Mouse (Mus musculus): Measurements from ENCODE around the gene Nck1. TPM values are rescaled to one million over a fixed set of nuclear protein-coding genes. Genes with fewer than 3 reads are reported as not detected.
A peak's percentile ranks its signal among the peaks of the same experiment; 100 is the strongest.

The Nck1 gene
- polyA plus RNA-seq (2012; fragmentation: generic; extraction: Trizol): 17.1 TPM

- Histone ChIP-seq H3K27me3 (ENCODE audit: control insufficient read depth, insufficient read depth, insufficient read length) (no peaks in the 10 kb centered on the region), H3K36me3 (ENCODE audit: control insufficient read depth, insufficient read depth) (no peaks in the 10 kb centered on the region), H3K4me3 (peak within 1 kb of the TSS; percentile 78)
These were observed at the start of gene Nck1 for GRCm38 (mm10) chr9:100545715-100546593. Nck1 (minus strand) TSS chr9:100546134.

DNA sequence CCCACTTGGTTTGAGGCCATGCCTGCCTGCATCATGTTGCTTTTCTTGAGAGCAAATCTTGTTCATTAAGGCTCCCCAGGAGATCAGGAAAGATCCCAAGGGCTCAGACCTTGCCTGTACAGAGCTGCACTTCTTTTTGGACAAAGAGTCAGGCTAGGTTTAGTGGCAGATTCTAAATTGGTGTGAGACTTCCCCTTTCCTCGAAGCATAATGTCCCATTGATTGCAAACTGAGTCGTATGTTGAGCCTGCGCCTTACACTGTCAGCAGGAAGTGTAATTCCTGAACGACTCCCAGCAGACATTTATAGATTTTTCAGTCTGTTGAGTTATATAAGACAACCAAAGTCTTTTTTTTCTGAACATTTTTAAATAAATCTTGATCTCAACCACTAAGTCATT lies 44.5 kb upstream of the Nck1 start:
- Histone ChIP-seq H3K4me3 (no peak overlapping the region), H3K36me3 (ENCODE audit: control insufficient read depth, insufficient read depth) (no peaks in the 10 kb centered on the region), H3K4me2 (ENCODE audit: low read depth) (no peak overlapping the region), H3ac (ENCODE audit: control insufficient read depth, insufficient read length) (no peak overlapping the region), H3K79me2 (ENCODE audit: control insufficient read depth, insufficient read depth) (no peaks in the 10 kb centered on the region), H3K27me3 (ENCODE audit: control insufficient read depth, insufficient read depth, insufficient read length) (no peaks in the 10 kb centered on the region)
- TF ChIP-seq MYOD1 (IDR thresholded peaks at IDR 0.05; ENCODE audit: control insufficient read depth in 1 of 3, insufficient read length in 2 of 3, low read depth in 2 of 3): no peak
- no peak for TF ChIP-seq POLR2A (IDR thresholded peaks at IDR 0.05; ENCODE audit: insufficient read length, low read depth)
- no peak for TF ChIP-seq SRF (IDR thresholded peaks at IDR 0.05; ENCODE audit: control insufficient read depth, insufficient read length, low read depth)
- no peak for TF ChIP-seq TCF12 (IDR thresholded peaks at IDR 0.05; ENCODE audit: insufficient read depth, poor library complexity, severe bottlenecking)
- no peak for TF ChIP-seq E2F4 (IDR thresholded peaks at IDR 0.05; ENCODE audit: insufficient read depth)
- no peak for TF ChIP-seq POLR2AphosphoS2 (IDR thresholded peaks at IDR 0.05; ENCODE audit: insufficient read length, low read depth)
- no peak for TF ChIP-seq REST (IDR thresholded peaks at IDR 0.05; ENCODE audit: insufficient read depth, insufficient read length)

More at GRCm38 (mm10) chr9:100545715-100546593, at the start of gene Nck1:
- no peak for TF ChIP-seq E2F4 (IDR thresholded peaks at IDR 0.05; ENCODE audit: insufficient read depth)
- TF ChIP-seq MAX (IDR thresholded peaks at IDR 0.05; ENCODE audit: low read depth): no peak
- TF ChIP-seq TCF12 (IDR thresholded peaks at IDR 0.05; ENCODE audit: insufficient read depth, poor library complexity, severe bottlenecking): no peak
- no peak for TF ChIP-seq MYOD1 (IDR thresholded peaks at IDR 0.05; ENCODE audit: control insufficient read depth in 1 of 3, insufficient read length in 2 of 3, low read depth in 2 of 3)
- no peak for TF ChIP-seq SRF (IDR thresholded peaks at IDR 0.05; ENCODE audit: control insufficient read depth, insufficient read length, low read depth)
- TF ChIP-seq POLR2A (IDR thresholded peaks at IDR 0.05; ENCODE audit: insufficient read length, low read depth): peak; percentile 96
- peak; percentile 24 for TF ChIP-seq REST (IDR thresholded peaks at IDR 0.05; ENCODE audit: insufficient read depth, insufficient read length)
- no peak for TF ChIP-seq CEBPB (IDR thresholded peaks at IDR 0.05; ENCODE audit: insufficient read depth, poor library complexity, severe bottlenecking)
- no peak for TF ChIP-seq USF1 (IDR thresholded peaks at IDR 0.05; ENCODE audit: low read depth)
- TF ChIP-seq POLR2AphosphoS2 (IDR thresholded peaks at IDR 0.05; ENCODE audit: insufficient read length, low read depth): peak; percentile 92
- TF ChIP-seq TCF3 (IDR thresholded peaks at IDR 0.05; ENCODE audit: insufficient read length, low read depth): no peak
- TF ChIP-seq MYOG (IDR thresholded peaks at IDR 0.05; ENCODE audit: control insufficient read depth in 1 of 3, insufficient read depth in 1 of 3, insufficient read length in 2 of 3, low read depth in 2 of 3): peak in 1 of 3 experiments; percentile 31
- Histone ChIP-seq H3K79me2 (ENCODE audit: control insufficient read depth, insufficient read depth) (peaks cover 45% of the 10 kb centered on the region), H3K4me2 (ENCODE audit: low read depth) (peak within 1 kb of the TSS; percentile 96), H3ac (ENCODE audit: control insufficient read depth, insufficient read length) (peak within 1 kb of the TSS; percentile 90)

- TF ChIP-seq CEBPB (IDR thresholded peaks at IDR 0.05; ENCODE audit: insufficient read depth, poor library complexity, severe bottlenecking) (no peak), SRF (IDR thresholded peaks at IDR 0.05; ENCODE audit: control insufficient read depth, insufficient read length, low read depth) (no peak), POLR2AphosphoS2 (IDR thresholded peaks at IDR 0.05; ENCODE audit: insufficient read length, low read depth) (no peak), MAX (IDR thresholded peaks at IDR 0.05; ENCODE audit: low read depth) (no peak), POLR2A (IDR thresholded peaks at IDR 0.05; ENCODE audit: insufficient read length, low read depth) (no peak), USF1 (IDR thresholded peaks at IDR 0.05; ENCODE audit: low read depth) (no peak), MYOD1 (IDR thresholded peaks at IDR 0.05; ENCODE audit: control insufficient read depth in 1 of 3, insufficient read length in 2 of 3, low read depth in 2 of 3) (no peak), E2F4 (IDR thresholded peaks at IDR 0.05; ENCODE audit: insufficient read depth) (no peak), MYOG (IDR thresholded peaks at IDR 0.05; ENCODE audit: control insufficient read depth in 1 of 3, insufficient read depth in 1 of 3, insufficient read length in 2 of 3, low read depth in 2 of 3) (no peak), REST (IDR thresholded peaks at IDR 0.05; ENCODE audit: insufficient read depth, insufficient read length) (no peak), TCF12 (IDR thresholded peaks at IDR 0.05; ENCODE audit: insufficient read depth, poor library complexity, severe bottlenecking) (no peak)
- no peak overlapping the region for H3ac ChIP-seq (ENCODE audit: control insufficient read depth, insufficient read length)
- no peaks in the 10 kb centered on the region for H3K27me3 ChIP-seq (ENCODE audit: control insufficient read depth, insufficient read depth, insufficient read length)
- no peak overlapping the region for H3K4me3 ChIP-seq
- no peak overlapping the region for H3K4me2 ChIP-seq (ENCODE audit: low read depth)
- no peaks in the 10 kb centered on the region for H3K79me2 ChIP-seq (ENCODE audit: control insufficient read depth, insufficient read depth)
- H3K36me3 ChIP-seq (ENCODE audit: control insufficient read depth, insufficient read depth): no peaks in the 10 kb centered on the region
These were observed 38.1 kb upstream of the Nck1 start for GRCm38 (mm10) chr9:100584031-100584430.

- Histone ChIP-seq H3K27me3 (ENCODE audit: control insufficient read depth, insufficient read depth, insufficient read length) (no peaks in the 10 kb centered on the region), H3K4me2 (ENCODE audit: low read depth) (peak overlapping the region; percentile 38), H3ac (ENCODE audit: control insufficient read depth, insufficient read length) (no peak overlapping the region), H3K79me2 (ENCODE audit: control insufficient read depth, insufficient read depth) (no peaks in the 10 kb centered on the region), H3K4me3 (no peak overlapping the region), H3K36me3 (ENCODE audit: control insufficient read depth, insufficient read depth) (no peaks in the 10 kb centered on the region)
- TF ChIP-seq TCF3 (IDR thresholded peaks at IDR 0.05; ENCODE audit: insufficient read length, low read depth) (no peak), CEBPB (IDR thresholded peaks at IDR 0.05; ENCODE audit: insufficient read depth, poor library complexity, severe bottlenecking) (no peak), MYOD1 (IDR thresholded peaks at IDR 0.05; ENCODE audit: control insufficient read depth in 1 of 3, insufficient read length in 2 of 3, low read depth in 2 of 3) (no peak), TCF12 (IDR thresholded peaks at IDR 0.05; ENCODE audit: insufficient read depth, poor library complexity, severe bottlenecking) (no peak), MAX (IDR thresholded peaks at IDR 0.05; ENCODE audit: low read depth) (no peak), E2F4 (IDR thresholded peaks at IDR 0.05; ENCODE audit: insufficient read depth) (no peak)
These were observed 37.1 kb upstream of the Nck1 start for GRCm38 (mm10) chr9:100582883-100583575.
